Mouse (Mus musculus) CD4-positive, CD25-positive, alpha-beta regulatory T cell, adult 4 months (primary cell): ENCODE results near the gene Nck1. TPM values are rescaled to one million over a fixed set of nuclear protein-coding genes. Genes with fewer than 3 reads are reported as not detected.
A peak's percentile ranks its signal among the peaks of the same experiment; 100 is the strongest.

Experiments used
- ATAC-seq: one replicate; pipeline ENCODE4 v1.8.0; 2017
- polyA plus RNA-seq, 2 experiments: library from polyadenylated mRNA; unstranded; fragments of 100-300 nt; shearing (Covaris generic); gene quantifications; one replicate each; pipeline ENCODE4 v1.2.1; 2017

Gene Nck1
- polyA plus RNA-seq, 2 experiments from 2014 or later = 67.2 to 87.4 TPM

- ATAC-seq = no peak
Observed at GRCm38 (mm10) chr9:100534686-100535085, 11.2 kb downstream of the Nck1 start.

DNA sequence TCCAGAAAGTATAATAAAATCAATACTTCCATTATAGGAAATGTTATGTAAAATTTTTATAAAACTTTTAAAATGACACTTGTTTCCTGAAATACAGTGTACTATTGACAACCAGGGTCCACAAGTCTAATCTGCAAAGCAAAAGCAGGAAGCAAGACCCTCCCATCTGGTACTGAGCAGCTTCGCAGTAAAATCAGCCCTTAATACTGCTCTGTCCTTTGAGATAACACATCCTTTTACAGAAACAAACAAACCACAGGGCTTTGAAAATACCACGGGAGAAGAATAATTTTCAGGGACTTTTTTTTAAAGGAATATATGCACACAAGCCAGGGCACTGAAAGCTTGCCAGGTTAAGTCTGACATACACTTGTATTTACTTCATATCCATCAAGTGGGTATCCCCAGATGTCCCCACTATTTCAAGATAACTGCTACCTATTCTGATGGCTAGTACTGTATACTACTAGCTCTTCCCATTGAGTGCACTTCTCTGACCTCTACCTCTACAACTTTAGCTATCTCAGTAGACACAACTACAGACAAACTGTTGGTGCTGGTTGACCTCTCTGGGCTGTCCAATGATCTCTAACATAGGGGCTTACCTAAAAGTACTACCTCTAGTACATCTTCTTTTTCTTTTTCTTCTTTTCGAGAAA lies 13.0 kb downstream of the Nck1 start:
- ATAC-seq = no peak

DNA sequence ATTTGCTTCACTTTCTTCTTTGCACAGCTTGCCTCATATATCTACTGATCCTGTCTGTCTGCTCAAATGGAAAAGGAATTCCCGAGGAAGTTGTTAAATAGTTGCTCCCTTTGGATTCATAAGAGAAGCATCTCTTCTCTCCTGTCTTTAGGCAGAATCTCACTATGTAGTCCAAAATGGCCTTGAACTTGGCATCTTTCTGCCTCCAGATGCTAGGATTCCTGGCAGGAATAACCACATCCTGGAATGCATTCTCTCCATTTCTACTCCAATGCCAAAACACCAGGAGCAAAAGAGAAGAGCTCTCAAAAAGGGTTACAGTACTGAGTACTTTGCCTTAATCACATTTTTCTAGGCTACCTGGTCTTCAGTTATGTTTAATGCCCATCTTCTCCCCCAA lies 14.6 kb downstream of the Nck1 start:
- ATAC-seq = no peak

DNA sequence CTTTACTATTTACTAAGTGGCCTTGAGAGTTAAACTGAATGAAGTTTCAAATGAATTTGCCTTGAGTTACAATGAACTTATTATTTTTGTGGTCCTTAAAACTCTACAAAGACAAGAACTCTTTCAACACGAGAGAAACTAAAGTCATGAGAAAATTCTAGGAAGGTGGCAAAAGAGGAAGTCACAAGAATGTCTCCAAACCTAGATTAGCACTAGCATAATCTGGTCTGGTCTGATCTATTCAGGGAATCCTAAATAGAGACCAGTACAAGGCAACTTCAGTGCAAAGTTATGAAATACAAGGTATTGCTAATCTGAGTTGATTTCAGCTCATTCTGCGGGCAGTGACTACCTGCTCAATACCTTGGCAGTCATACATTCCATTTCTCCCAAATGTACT lies 20.7 kb downstream of the Nck1 start:
- ATAC-seq = no peak

GRCm38 (mm10) chr9:100522029-100522428 lies 23.9 kb downstream of the Nck1 start:
- ATAC-seq = peak; percentile 95

DNA sequence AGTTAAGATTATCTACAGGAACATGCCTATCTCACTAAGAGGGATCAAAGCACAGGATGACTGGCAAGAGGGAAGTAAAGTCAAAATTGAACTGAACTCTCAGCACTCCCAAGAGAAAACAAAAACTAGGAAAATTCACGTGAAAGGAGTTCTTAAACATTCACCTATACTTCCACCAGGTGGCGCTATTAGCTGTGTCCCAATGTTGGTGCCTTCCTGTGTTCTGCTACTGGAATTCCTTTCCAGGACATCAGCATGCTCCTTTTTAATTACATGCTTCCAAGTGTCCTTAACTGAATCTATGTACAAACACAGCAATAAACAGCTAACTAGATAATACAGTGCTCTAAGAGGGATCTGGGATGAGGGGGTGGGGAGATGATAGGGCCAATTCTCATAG lies 25.3 kb downstream of the Nck1 start:
- no peak for ATAC-seq

- ATAC-seq = no peak
Observed at GRCm38 (mm10) chr9:100520012-100520411, 25.9 kb downstream of the Nck1 start.

DNA sequence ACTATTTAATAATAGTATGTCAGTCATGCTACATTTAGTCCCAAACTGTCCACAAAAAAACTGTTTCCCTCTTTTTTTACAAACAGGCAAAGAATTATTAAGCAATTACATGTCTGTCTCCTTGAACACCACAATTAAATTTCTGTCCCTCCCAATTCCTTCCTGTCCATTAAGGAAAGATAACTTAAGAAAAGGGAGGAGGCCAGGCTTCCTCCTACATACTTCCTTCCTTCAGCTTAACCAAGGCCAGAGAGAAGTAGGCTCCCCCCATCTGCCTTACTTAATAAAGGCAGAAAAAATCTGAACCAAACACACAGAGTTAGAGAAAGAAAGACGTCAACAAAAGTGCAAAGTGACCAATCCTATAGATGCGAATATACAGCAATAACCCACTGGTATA lies 38.4 kb downstream of the Nck1 start:
- ATAC-seq = no peak

DNA sequence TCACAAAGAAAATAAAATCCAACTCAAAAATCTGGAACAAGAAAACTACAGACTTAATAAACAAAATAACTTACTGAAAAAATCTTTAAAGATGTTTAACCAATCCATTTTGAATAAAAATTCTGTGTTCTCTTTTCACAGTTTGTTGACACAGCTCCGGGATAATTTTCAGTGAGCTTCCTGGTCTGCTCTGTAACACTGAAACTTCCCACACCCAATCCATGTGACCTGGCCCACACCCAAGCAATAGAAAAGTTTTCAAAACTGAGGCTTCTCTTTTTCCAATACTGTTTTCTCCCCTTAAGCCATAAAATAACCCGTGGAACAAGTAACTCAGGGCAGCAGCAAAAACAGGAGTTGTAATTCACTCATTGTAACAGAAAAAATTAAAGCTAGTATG lies 39.3 kb downstream of the Nck1 start:
- ATAC-seq = no peak

DNA sequence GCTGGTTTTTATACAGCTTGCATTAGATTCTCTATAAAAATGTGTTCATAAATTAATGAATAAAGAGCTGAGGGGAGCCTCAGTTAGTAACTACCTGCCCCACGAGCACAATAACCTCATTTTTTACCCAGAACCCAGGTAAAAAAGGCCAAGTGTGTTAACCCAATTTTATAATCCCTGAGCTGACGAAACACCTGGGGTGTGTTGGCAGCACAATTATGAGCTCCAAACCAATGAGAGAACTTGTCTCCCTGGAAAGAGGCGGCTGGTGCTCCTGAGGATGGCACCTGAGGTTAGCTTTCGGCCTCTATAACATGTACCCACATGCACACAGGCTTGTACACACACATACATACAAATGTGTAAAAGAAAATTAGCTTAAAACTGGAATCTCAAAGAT lies 40.4 kb downstream of the Nck1 start:
- no peak for ATAC-seq

GRCm38 (mm10) chr9:100493611-100494261 lies 52.2 kb downstream of the Nck1 start:
- ATAC-seq = peak; percentile 61

- ATAC-seq = no peak
Observed at GRCm38 (mm10) chr9:100491424-100491823, 54.5 kb downstream of the Nck1 start.

DNA sequence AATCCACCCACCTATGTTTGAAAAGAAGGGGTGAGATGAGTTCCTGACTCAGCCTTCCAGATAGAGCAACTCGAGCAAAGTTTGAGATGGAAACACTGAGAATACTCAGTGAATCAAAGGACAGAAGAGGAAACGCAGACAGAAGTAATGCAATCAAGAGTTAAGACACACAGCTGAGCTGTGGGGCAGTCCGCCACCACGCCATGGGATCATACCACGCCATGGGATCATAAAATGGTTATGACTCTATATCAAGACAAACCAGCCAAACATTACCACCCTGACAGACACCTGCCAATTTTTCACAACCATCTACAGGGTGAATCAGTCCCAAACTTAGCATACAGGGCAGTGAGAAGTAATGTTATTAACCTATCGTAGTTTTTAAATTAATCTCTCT lies 57.0 kb downstream of the Nck1 start:
- no peak for ATAC-seq

- ATAC-seq = no peak
Observed at GRCm38 (mm10) chr9:100488056-100488713, 57.7 kb downstream of the Nck1 start.

DNA sequence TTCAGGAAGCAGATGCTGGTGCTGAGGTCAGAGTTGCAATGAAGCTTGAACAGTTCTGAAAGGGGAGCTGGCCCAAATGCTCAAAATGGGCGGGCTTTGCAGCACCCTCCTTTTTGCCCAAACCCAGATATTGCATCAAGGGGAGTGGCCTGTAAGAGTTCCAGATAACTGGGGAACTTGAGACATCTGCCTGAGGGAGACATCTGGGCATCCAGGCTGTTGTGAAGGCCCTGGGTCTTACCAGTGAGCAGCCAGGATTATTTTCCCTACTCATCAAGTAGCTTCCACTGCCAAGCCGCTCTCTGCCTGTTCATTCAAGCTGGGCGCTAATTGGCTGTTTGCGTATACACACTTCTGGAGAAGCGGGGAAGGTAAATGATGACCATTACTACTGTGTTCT lies 59.5 kb downstream of the Nck1 start, which contains the start of gene Il20rb:
Gene Il20rb (minus strand): TSS at position 358 of the 400 bp plus-strand sequence.
- ATAC-seq = no peak

DNA sequence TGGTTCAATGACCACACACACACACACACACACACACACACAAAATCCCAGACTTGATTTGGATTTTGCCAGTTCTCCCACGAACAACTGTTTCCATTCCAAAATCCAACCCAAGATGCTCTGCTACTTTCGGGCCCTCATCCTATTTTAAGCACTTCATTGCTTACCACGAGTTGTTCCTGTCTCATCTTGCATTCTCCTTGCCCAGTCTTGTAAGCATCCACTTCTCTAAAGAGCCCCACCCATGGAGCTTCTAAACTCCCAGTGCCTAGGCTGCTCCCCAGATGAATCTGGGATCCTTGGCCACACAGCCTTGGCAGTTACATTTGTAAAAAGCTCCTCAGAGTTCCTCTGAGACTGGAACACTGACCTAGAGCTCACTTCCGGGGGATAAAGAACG lies 62.6 kb downstream of the Nck1 start:
- ATAC-seq = no peak

- no peak for ATAC-seq
Observed at GRCm38 (mm10) chr9:100481626-100482025, 64.3 kb downstream of the Nck1 start.

GRCm38 (mm10) chr9:100474056-100474455 lies 71.9 kb downstream of the Nck1 start:
- no peak for ATAC-seq

GRCm38 (mm10) chr9:100473361-100473760 lies 72.6 kb downstream of the Nck1 start:
- no peak for ATAC-seq

GRCm38 (mm10) chr9:100472931-100473330 lies 73.0 kb downstream of the Nck1 start:
- ATAC-seq = no peak

- no peak for ATAC-seq
Observed at GRCm38 (mm10) chr9:100471605-100471953, 74.4 kb downstream of the Nck1 start.

DNA sequence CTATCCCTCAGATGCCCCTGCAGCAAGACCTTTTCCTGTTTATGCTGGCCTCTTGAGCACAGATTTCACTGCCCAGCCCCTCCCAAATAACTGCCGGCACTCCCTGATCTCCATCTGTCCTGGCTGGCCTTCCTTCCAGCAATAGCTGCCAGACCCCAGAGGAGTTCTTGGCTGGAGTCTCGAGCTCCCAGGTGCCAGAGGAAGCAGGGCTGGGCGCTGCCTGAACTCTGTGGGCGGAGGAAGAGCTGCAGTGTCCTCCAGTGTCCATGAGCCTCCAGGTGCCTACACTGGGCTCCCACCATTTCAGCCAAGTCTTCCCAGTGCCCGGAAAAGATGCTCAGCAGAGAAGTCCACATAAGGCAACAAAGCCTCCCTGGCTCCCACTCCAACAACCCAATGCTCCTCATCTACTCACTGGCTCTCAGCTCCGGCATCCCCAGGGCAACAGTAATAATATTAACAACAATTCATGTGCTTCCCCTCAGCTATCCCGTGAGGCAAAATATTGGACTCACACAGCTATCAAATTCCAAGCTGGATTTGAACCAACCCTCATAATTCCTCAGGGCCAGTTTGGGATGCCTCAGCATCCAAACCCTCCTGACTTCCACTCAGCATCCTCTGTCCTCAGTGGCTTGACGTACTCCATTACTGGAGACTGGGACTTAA lies 74.9 kb downstream of the Nck1 start:
- no peak for ATAC-seq

DNA sequence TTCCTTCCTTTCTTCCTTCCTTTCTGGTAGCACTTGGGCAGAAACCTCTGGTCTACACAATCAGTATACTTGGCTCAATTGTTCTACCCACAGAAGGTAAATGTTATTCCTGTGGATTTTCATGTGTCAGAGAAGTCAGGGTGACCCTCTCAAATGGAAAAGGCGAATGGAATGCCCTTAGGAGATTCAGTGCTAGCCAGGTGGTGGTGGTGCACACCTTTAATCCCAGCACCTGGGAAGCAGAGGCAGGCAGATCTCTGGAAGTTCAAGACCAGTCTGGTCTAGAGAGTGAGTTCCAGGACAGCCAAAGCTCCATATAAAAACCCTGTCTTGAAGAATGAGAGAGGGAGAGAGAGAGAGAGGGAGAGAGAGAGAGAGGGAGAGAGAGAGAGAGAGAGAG lies 75.7 kb downstream of the Nck1 start:
- ATAC-seq = no peak

DNA sequence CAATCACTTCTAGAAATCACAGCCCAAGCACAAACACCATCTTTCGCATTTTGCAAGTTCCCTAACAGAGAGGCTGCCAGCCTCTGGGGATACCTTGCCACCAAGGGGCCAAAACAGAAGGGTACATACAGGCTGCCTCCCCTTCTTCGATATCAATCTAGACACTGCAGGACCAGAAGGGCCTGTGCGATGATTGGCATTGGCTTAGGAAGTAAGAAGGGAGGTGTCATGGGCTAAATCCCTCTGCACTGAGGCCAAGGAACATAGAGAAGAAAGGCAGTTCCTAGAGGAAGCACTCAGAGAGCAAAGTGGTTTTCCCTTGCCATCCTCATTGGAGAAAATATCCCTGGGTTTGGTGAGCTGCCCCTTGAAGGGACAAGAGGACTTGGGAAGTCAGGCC lies 76.3 kb downstream of the Nck1 start:
- ATAC-seq = no peak
